Mouse (Mus musculus) hindbrain, embryonic 15.5 days (tissue): ENCODE measurements around the gene Cyp4a10. TPM values are rescaled to one million over a fixed set of nuclear protein-coding genes. Genes with fewer than 3 reads are reported as not detected.
"Not testable (repeated sequence)": the region's sequence is repeated elsewhere in the genome, so short reads cannot be mapped to it uniquely, and the experiment has no call there.

Source experiments
- ATAC-seq: fragments of 200-750 bp; cut with Nextera tagmentation; 2 replicates; pipeline ENCODE4 v1.8.0; 2017; ENCODE audit warnings: low read depth, moderate number of reproducible peaks, moderate TSS enrichment; ENCODE audit not compliant: low FRiP score
- H3K27ac ChIP-seq: fragments of 300-500 bp; sonication (generic); replicated peaks from 2 replicates; pipeline ENCODE4 v1.5.1; 2015; ENCODE audit warnings: mild to moderate bottlenecking, inconsistent platforms
- H3K27me3 ChIP-seq: fragments of 300-500 bp; sonication (generic); 2 replicates; pipeline ENCODE4 v1.6.1; 2015; ENCODE audit warnings: control low read depth, inconsistent platforms
- H3K36me3 ChIP-seq: fragments of 300-500 bp; sonication (generic); 2 replicates; pipeline ENCODE4 v1.6.1; 2015; ENCODE audit warnings: control low read depth, inconsistent platforms
- H3K4me1 ChIP-seq: fragments of 300-500 bp; sonication (generic); replicated peaks from 2 replicates; pipeline ENCODE4 v1.6.1; 2015; ENCODE audit warnings: control low read depth, inconsistent platforms
- H3K4me2 ChIP-seq: fragments of 300-500 bp; sonication (generic); 2 replicates; pipeline ENCODE4 v1.6.1; 2015; ENCODE audit warnings: moderate library complexity, mild to moderate bottlenecking, inconsistent platforms
- H3K4me3 ChIP-seq: fragments of 300-500 bp; sonication (generic); 2 replicates; pipeline ENCODE4 v1.5.1; 2015; ENCODE audit warnings: mild to moderate bottlenecking, inconsistent platforms
- H3K9ac ChIP-seq: fragments of 300-500 bp; sonication (generic); 2 replicates; pipeline ENCODE4 v1.6.1; 2015; ENCODE audit warnings: inconsistent platforms
- H3K9me3 ChIP-seq: fragments of 300-500 bp; sonication (generic); 2 replicates; pipeline ENCODE4 v1.6.1; 2016; ENCODE audit warnings: control low read depth, inconsistent platforms
- WGBS: fragments of 180-500 bp; shearing (Covaris S2); methylation state at CpG from one replicate; pipeline ENCODE4 v1.1.7; 2015; 5-methylcytosine and 5-hydroxymethylcytosine counted together
- polyA plus RNA-seq: library from polyadenylated mRNA; unstranded; fragments of >200 nt; fragmentation: Nextera tagmentation; extraction: Ambion mirVana; gene quantifications from 2 replicates; pipeline ENCODE4 v1.2.1, GENCODE M21; 2015

Cyp4a10 gene
- not detected in 2 replicates for polyA plus RNA-seq

GRCm38 (mm10) chr4:115518000-115518399 is at the start of gene Cyp4a10:
Gene Cyp4a10 (plus strand): TSS chr4:115518264.
- H3K4me2 ChIP-seq, H3K4me1 ChIP-seq, H3K9ac ChIP-seq, H3K27me3 ChIP-seq, H3K9me3 ChIP-seq, H3K36me3 ChIP-seq, H3K27ac ChIP-seq, ATAC-seq, H3K4me3 ChIP-seq: not testable (repeated sequence)
- WGBS, result 90% methylated on average over 5 of the region's 5 CpGs

- H3K9ac ChIP-seq, H3K4me1 ChIP-seq, H3K9me3 ChIP-seq, ATAC-seq, H3K36me3 ChIP-seq, H3K4me3 ChIP-seq, H3K27ac ChIP-seq, H3K4me2 ChIP-seq, H3K27me3 ChIP-seq: not testable (repeated sequence)
- WGBS, result 89% methylated on average over 3 of the region's 3 CpGs
These were observed 44.5 kb upstream of the Cyp4a10 start for GRCm38 (mm10) chr4:115473585-115473984.

GRCm38 (mm10) chr4:115476051-115476450 is 42.0 kb upstream of the Cyp4a10 start:
- not testable (repeated sequence) for H3K36me3 ChIP-seq, H3K9ac ChIP-seq, H3K27me3 ChIP-seq, ATAC-seq, H3K27ac ChIP-seq, H3K4me1 ChIP-seq, H3K9me3 ChIP-seq, H3K4me3 ChIP-seq, H3K4me2 ChIP-seq

GRCm38 (mm10) chr4:115481006-115481652 is 36.9 kb upstream of the Cyp4a10 start:
- WGBS, result 76% methylated on average over 6 of the region's 6 CpGs
- Histone ChIP-seq H3K27ac (no peak overlapping the region), H3K4me1 (no peaks in the 10 kb centered on the region), H3K27me3 (no peaks in the 10 kb centered on the region), H3K4me2 (no peak overlapping the region), H3K9ac (no peak overlapping the region), H3K9me3 (no peaks in the 10 kb centered on the region), H3K36me3 (no peaks in the 10 kb centered on the region), H3K4me3 (no peak overlapping the region)
- ATAC-seq, result no peak

GRCm38 (mm10) chr4:115496001-115496400 is 22.1 kb upstream of the Cyp4a10 start, which contains the start of gene Cyp4a14:
Gene Cyp4a14 (minus strand): TSS chr4:115496142.
- 97% methylated on average over 1 of the region's 1 CpGs for WGBS
- no peaks in the 10 kb centered on the region for H3K36me3 ChIP-seq

GRCm38 (mm10) chr4:115497466-115497865 is 20.6 kb upstream of the Cyp4a10 start:
- no peak overlapping the region for H3K9ac ChIP-seq
- H3K9me3 ChIP-seq, result no peaks in the 10 kb centered on the region
- ATAC-seq, result no peak
- 88% methylated on average over 3 of the region's 3 CpGs for WGBS
- no peak overlapping the region for H3K4me2 ChIP-seq
- H3K27me3 ChIP-seq, result no peaks in the 10 kb centered on the region
- H3K27ac ChIP-seq, result no peak overlapping the region
- H3K4me3 ChIP-seq, result no peak overlapping the region
- no peaks in the 10 kb centered on the region for H3K4me1 ChIP-seq
- H3K36me3 ChIP-seq, result no peaks in the 10 kb centered on the region

More at GRCm38 (mm10) chr4:115496001-115496400, 22.1 kb upstream of the Cyp4a10 start, which contains the start of gene Cyp4a14:
- H3K4me2 ChIP-seq, result no peak within 1 kb of the TSS
- H3K4me1 ChIP-seq, result no peaks in the 10 kb centered on the region
- no peak for ATAC-seq
- H3K27ac ChIP-seq, result no peak within 1 kb of the TSS
- H3K9ac ChIP-seq, result no peak within 1 kb of the TSS
- no peaks in the 10 kb centered on the region for H3K9me3 ChIP-seq
- H3K27me3 ChIP-seq, result no peaks in the 10 kb centered on the region
- no peak within 1 kb of the TSS for H3K4me3 ChIP-seq

- not testable (repeated sequence) for H3K9me3 ChIP-seq, H3K27ac ChIP-seq, H3K4me2 ChIP-seq, H3K4me1 ChIP-seq, H3K9ac ChIP-seq, H3K36me3 ChIP-seq, ATAC-seq, H3K27me3 ChIP-seq, H3K4me3 ChIP-seq
These were observed 4.1 kb upstream of the Cyp4a10 start for GRCm38 (mm10) chr4:115513964-115514363.

- H3K4me3 ChIP-seq, result no peak overlapping the region
- 89% methylated on average over 4 of the region's 4 CpGs for WGBS
- H3K27me3 ChIP-seq, result no peaks in the 10 kb centered on the region
- H3K27ac ChIP-seq, result no peak overlapping the region
- H3K36me3 ChIP-seq, result no peaks in the 10 kb centered on the region
- no peak overlapping the region for H3K4me2 ChIP-seq
- no peaks in the 10 kb centered on the region for H3K9me3 ChIP-seq
- ATAC-seq, result no peak
- no peak overlapping the region for H3K9ac ChIP-seq
- H3K4me1 ChIP-seq, result no peaks in the 10 kb centered on the region
These were observed 1.4 kb downstream of the Cyp4a10 start for GRCm38 (mm10) chr4:115519444-115519843.

- Histone ChIP-seq H3K4me2 (no peak overlapping the region), H3K27me3 (no peaks in the 10 kb centered on the region), H3K4me1 (no peaks in the 10 kb centered on the region), H3K9ac (no peak overlapping the region), H3K4me3 (no peak overlapping the region), H3K9me3 (no peaks in the 10 kb centered on the region), H3K27ac (no peak overlapping the region), H3K36me3 (no peaks in the 10 kb centered on the region)
- WGBS, result 91% methylated on average over 2 of the region's 2 CpGs
- no peak for ATAC-seq
These were observed 3.7 kb downstream of the Cyp4a10 start for GRCm38 (mm10) chr4:115521766-115522165.

- no peaks in the 10 kb centered on the region for H3K9me3 ChIP-seq
- no peak overlapping the region for H3K4me3 ChIP-seq
- H3K36me3 ChIP-seq, result no peaks in the 10 kb centered on the region
- no peaks in the 10 kb centered on the region for H3K27me3 ChIP-seq
- no peak overlapping the region for H3K27ac ChIP-seq
- no peak overlapping the region for H3K9ac ChIP-seq
- no peaks in the 10 kb centered on the region for H3K4me1 ChIP-seq
- no peak for ATAC-seq
- 58% methylated on average over 1 of the region's 1 CpGs for WGBS
- no peak overlapping the region for H3K4me2 ChIP-seq
These were observed 27.0 kb downstream of the Cyp4a10 start for GRCm38 (mm10) chr4:115545101-115545500.

GRCm38 (mm10) chr4:115546141-115546828 is 28.2 kb downstream of the Cyp4a10 start:
- no peaks in the 10 kb centered on the region for H3K9me3 ChIP-seq
- H3K4me2 ChIP-seq, result no peak overlapping the region
- no peak overlapping the region for H3K27ac ChIP-seq
- WGBS, result 87% methylated on average over 2 of the region's 2 CpGs
- H3K4me1 ChIP-seq, result no peaks in the 10 kb centered on the region
- H3K27me3 ChIP-seq, result no peaks in the 10 kb centered on the region
- H3K36me3 ChIP-seq, result no peaks in the 10 kb centered on the region
- no peak overlapping the region for H3K4me3 ChIP-seq
- no peak for ATAC-seq
- H3K9ac ChIP-seq, result no peak overlapping the region

GRCm38 (mm10) chr4:115552726-115553125 is 34.7 kb downstream of the Cyp4a10 start:
- Histone ChIP-seq H3K9me3 (no peaks in the 10 kb centered on the region), H3K4me3 (no peak overlapping the region), H3K4me2 (no peak overlapping the region), H3K27me3 (no peaks in the 10 kb centered on the region), H3K27ac (no peak overlapping the region), H3K4me1 (no peaks in the 10 kb centered on the region), H3K9ac (no peak overlapping the region), H3K36me3 (no peaks in the 10 kb centered on the region)
- 91% methylated on average over 3 of the region's 3 CpGs for WGBS
- ATAC-seq, result no peak
